Mouse (Mus musculus): ENCODE results near the gene Maoa. TPM values are rescaled to one million over a fixed set of nuclear protein-coding genes. Genes with fewer than 3 reads are reported as not detected.

The Maoa gene
- total RNA-seq (2023): 0.28 TPM

GRCm38 (mm10) chrX:16619034-16619929, at the start of gene Maoa:
TSS of gene Maoa (plus strand) at chrX:16619698.

Other genes with a start within 250 kb of the Maoa start
- gene Cypt1, start 96.8 kb upstream of the Maoa start, total RNA-seq (2023): not detected
- not detected for gene Maob, start 197.7 kb downstream of the Maoa start, total RNA-seq (2023)